ENCODE assay signal across 19 mouse cellular contexts in genomic region chr17:56973956-56974707, GRCm38 (mm10). TPM values are rescaled to one million over a fixed set of nuclear protein-coding genes. Genes with fewer than 3 reads are reported as not detected.
"Had no signal": no experiment of that assay in that cellular context is flagged by ENCODE, and none has a peak within 500 bp of the region (broad histone marks: within the 10 kb centered on the region; RNA-seq: fewer than 3 reads in every experiment).

No protein-coding gene starts in this region.

- H3K4me1 ChIP-seq: midbrain, embryonic 15.5 days; neural tube, embryonic 12.5 days had no signal

- ATAC-seq: midbrain, embryonic 15.5 days had no signal

- H3K9me3 ChIP-seq: limb, embryonic 13.5 days; liver, embryonic 13.5 days; midbrain, embryonic 15.5 days; neural tube, embryonic 12.5 days had no signal

- H3K9ac ChIP-seq: limb, embryonic 13.5 days; liver, embryonic 13.5 days; midbrain, embryonic 15.5 days; neural tube, embryonic 12.5 days had no signal

- H3K27ac ChIP-seq: limb, embryonic 13.5 days; liver, embryonic 13.5 days; midbrain, embryonic 15.5 days; neural tube, embryonic 12.5 days had no signal

- H3K27me3 ChIP-seq: midbrain, embryonic 15.5 days had no signal

- H3K36me3 ChIP-seq: limb, embryonic 13.5 days; liver, embryonic 13.5 days; midbrain, embryonic 15.5 days; neural tube, embryonic 12.5 days had no signal

- H3K4me2 ChIP-seq: limb, embryonic 13.5 days; liver, embryonic 13.5 days; midbrain, embryonic 11.5 days; midbrain, embryonic 15.5 days; neural tube, embryonic 12.5 days had no signal

- DNase-seq: kidney, adult 8-10 months; kidney, postnatal 25 days; layer of hippocampus, postnatal 36 days; left cerebral cortex, postnatal 4 days; liver, embryonic 13.5 days; lung, adult 18-20 months; lung, postnatal 4 days; thymus, postnatal 4 days had no signal

- H3K4me3 ChIP-seq: limb, embryonic 13.5 days; liver, embryonic 13.5 days; midbrain, embryonic 15.5 days; neural tube, embryonic 12.5 days had no signal

RNA-seq across cellular contexts. Expression of gene Acer1, which starts 7.8 kb away (rescaled TPM):
- total RNA-seq: layer of hippocampus, postnatal 36 days; left cerebral cortex, postnatal 10 days; left cerebral cortex, postnatal 4 days; monocyte, adult 5-6 weeks; neutrophil, adult 5-6 weeks had no signal
- polyA plus RNA-seq: kidney, embryonic 16.5 days; limb, embryonic 13.5 days; liver, embryonic 13.5 days; lung, embryonic 16.5 days; midbrain, embryonic 11.5 days; midbrain, embryonic 15.5 days; neural tube, embryonic 12.5 days; thymus, postnatal 0 days had no signal

RNA-seq across cellular contexts. Expression of gene Pspn, which starts 25.7 kb away (rescaled TPM):
- total RNA-seq: layer of hippocampus, postnatal 36 days; left cerebral cortex, postnatal 10 days; left cerebral cortex, postnatal 4 days; megakaryocyte, adult 5-6 weeks; monocyte, adult 5-6 weeks; neutrophil, adult 5-6 weeks had no signal
- polyA plus RNA-seq: limb, embryonic 13.5 days; lung, embryonic 16.5 days; neural tube, embryonic 12.5 days had no signal
